Mouse (Mus musculus) forebrain, embryonic 14.5 days (tissue): ENCODE measurements at regions not wholly inside any gene's neighbourhood (a gene's known extent, or its start where the extent isn't known, plus 50 kb on each side); places are given as distances from the start of the nearest gene placed in this dataset.

Source experiments
- ATAC-seq: fragments of 200-750 bp; cut with Nextera tagmentation; 2 replicates; pipeline ENCODE4 v1.8.0; 2017; ENCODE audit warnings: mild to moderate bottlenecking, moderate library complexity
- DNase-seq: peaks from one replicate; pipeline ENCODE4 v3.0.0-alpha.2; 2015; ENCODE audit warnings: low spot score
- H3K27ac ChIP-seq: fragments of 300-500 bp; sonication (generic); 2 replicates; pipeline ENCODE4 v1.5.1; 2014; ENCODE audit warnings: low read depth, mild to moderate bottlenecking, control low read depth, low read length, moderate library complexity
- H3K27me3 ChIP-seq: fragments of 300-500 bp; sonication (generic); replicated peaks from 2 replicates; pipeline ENCODE4 v1.6.1; 2014; ENCODE audit warnings: low read length, control low read depth, mixed read lengths; ENCODE audit not compliant: control insufficient read depth, insufficient read depth
- H3K36me3 ChIP-seq: fragments of 300-500 bp; sonication (generic); 2 replicates; pipeline ENCODE4 v1.6.1; 2014; ENCODE audit warnings: low read length, control low read depth; ENCODE audit not compliant: control insufficient read depth, insufficient read depth
- H3K4me1 ChIP-seq: fragments of 300-500 bp; sonication (generic); 2 replicates; pipeline ENCODE4 v1.6.1; 2014; ENCODE audit warnings: antibody characterized with exemption, low read length, control low read depth; ENCODE audit not compliant: control insufficient read depth, insufficient read depth
- H3K4me2 ChIP-seq: fragments of 300-500 bp; sonication (generic); 2 replicates; pipeline ENCODE4 v1.6.1; 2014; ENCODE audit warnings: mild to moderate bottlenecking, control low read depth, low read length
- H3K4me3 ChIP-seq: fragments of 300-500 bp; sonication (generic); 2 replicates; pipeline ENCODE4 v1.5.1; 2014; ENCODE audit warnings: low read depth, low read length, control low read depth
- H3K9ac ChIP-seq: fragments of 300-500 bp; sonication (generic); 2 replicates; pipeline ENCODE4 v1.6.1; 2014; ENCODE audit warnings: mild to moderate bottlenecking, low read length, control low read depth, moderate library complexity
- H3K9me3 ChIP-seq: fragments of 300-500 bp; sonication (generic); replicated peaks from 2 replicates; pipeline ENCODE4 v1.6.1; 2016; ENCODE audit warnings: low read length, control low read depth, mixed read lengths; ENCODE audit not compliant: control insufficient read depth
- WGBS: fragments of 180-500 bp; shearing (Covaris S2); extraction: QIAGEN DNeasy Blood & Tissue Kit; methylation state at CpG from one replicate; pipeline ENCODE4 v1.1.7; 2014; 5-methylcytosine and 5-hydroxymethylcytosine counted together

DNA sequence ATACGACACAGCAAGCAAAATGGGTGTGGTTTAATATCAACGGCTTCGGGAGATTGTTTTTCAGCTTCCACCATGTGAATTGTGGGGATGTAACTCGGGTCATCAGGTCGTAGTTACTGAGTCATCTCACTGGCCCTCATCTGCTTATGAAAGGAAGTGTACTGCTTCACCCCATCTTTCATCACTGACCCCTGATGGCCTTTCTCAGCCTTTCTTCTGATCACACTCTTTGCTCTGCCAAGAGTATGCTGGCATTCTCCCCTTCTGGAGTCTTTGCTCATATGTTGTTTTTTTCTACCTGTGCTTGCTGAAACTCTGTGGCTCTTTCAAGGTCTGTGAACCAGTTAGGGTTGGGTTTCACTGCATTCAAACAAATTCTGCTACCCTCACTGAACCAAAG, 50.6 kb upstream of the Tgm3 start:
- Histone ChIP-seq H3K27ac (no peak overlapping the region), H3K9ac (no peak overlapping the region), H3K9me3 (no peaks in the 10 kb centered on the region), H3K4me1 (no peaks in the 10 kb centered on the region), H3K4me2 (no peak overlapping the region), H3K27me3 (no peaks in the 10 kb centered on the region), H3K36me3 (no peaks in the 10 kb centered on the region), H3K4me3 (no peak overlapping the region)
- WGBS: 82% methylated on average over 5 of the region's 5 CpGs
- no peak for DNase-seq
- no peak for ATAC-seq
